Mouse (Mus musculus): Measurements from ENCODE around the gene Capn12.

- TF ChIP-seq POLR2A (IDR thresholded peaks at IDR 0.05; ENCODE audit: insufficient read depth, low read depth, low read length) (no peak), CTCF (IDR thresholded peaks at IDR 0.05; ENCODE audit: insufficient read depth, low read depth, low read length) (no peak)
Observed at GRCm38 (mm10) chr7:28894942-28895341, 13.7 kb downstream of the Capn12 start.
